Mouse (Mus musculus) right cerebral cortex, adult 18-20 months (tissue): ENCODE measurements around the gene Ermp1.
"Not testable (repeated sequence)": the region's sequence is repeated elsewhere in the genome, so short reads cannot be mapped to it uniquely, and the experiment has no call there.

Source experiments
- DNase-seq: peaks from one replicate; pipeline ENCODE4 v3.0.0; 2022; ENCODE audit warnings: mixed read lengths

Gene Ermp1

DNA sequence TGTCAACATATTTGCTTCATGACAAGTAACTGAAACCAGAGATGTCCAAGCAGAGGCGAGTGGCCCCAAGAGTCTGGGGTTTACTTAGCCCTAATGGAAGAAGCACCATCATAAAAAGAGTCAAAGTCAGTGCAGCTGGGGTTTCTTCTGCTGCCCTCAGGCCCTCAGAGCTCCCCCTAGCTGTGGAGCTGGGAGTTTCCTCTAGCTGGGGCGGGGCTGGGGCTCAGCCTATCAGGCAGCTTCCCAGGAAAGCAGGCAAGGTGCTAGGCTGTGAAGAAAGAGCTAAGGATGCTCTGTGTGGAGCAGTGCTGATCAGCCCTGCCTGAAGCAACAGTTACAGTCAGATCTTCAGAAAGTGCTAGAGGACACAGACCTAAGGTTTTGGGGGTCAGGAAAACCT lies 51.2 kb downstream of the Ermp1 start:
- DNase-seq, result no peak

DNA sequence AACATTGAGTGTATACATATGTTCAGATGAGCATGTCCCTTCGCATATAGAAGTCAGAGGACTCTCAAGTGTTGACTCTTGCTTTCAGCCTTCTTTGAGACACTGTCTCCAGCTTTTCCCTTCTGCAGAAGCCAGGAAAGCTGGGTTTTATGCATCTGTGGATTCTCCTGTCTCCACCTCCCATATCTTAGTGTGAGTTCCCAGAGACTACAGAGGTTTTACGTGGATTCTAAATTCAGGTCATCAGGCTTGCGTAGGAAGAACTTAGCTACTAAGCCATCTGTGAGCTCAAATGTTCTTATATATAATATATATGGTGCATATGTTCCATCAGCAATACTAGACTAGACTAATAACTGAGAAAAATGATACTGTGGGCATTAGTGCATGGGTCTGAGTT lies 51.9 kb downstream of the Ermp1 start:
- DNase-seq, result peak; percentile 28

DNA sequence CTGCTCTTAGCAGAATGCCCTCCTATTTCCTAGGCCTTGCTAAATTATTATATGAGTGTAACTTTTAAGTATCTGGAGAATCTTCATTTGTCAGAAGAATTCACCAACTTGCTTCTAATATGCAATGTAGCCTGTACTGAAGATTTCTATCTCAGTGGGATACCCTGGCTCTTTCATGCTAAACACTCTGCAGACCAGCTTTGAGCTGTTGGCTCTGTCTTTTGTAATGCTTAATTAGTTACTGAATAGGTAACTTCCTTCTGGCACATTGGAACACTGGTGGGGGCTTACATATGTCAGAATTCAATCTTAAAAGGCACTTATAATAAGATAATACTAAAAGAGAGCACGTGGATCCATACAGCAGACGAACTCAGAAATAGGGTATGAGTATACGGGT lies 54.4 kb downstream of the Ermp1 start:
- not testable (repeated sequence) for DNase-seq

DNA sequence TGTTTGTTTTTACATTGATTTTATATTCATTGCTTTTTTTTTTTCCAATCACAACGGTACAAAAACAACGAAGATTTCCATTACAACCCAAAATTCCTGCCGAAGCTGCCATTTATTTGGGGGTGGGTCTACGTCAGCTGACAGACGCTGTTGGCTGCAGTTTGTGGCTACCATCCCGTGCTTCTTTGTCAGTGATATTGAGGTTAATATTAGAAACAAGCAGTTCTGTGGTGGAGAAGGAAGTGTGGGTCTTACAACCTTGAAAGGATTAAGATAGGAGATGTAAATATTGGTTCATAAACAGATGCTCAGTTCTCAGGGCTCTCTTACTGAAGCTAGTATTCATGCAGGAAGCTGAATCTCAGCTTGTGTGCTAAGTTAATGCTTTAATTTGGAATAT lies 64.5 kb downstream of the Ermp1 start:
- no peak for DNase-seq

DNA sequence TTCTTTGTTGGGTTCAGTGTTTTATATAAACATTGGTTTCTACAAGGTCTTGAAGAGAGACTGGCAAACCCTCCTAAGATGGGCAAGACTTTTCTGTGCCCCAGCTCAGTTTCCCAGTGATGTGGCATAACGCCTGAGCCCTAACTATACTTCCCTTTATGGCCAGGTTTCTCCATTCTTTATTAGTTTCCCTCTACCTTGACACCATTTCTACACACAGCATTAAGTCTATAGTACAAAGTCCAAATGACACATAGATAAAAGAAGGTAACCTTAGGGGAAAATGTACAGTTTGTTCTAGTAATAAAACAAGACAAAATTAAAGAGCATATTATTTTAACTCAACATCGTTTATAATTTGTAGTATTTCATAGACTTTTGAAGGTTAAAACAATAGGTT lies 65.8 kb downstream of the Ermp1 start:
- DNase-seq, result no peak

DNA sequence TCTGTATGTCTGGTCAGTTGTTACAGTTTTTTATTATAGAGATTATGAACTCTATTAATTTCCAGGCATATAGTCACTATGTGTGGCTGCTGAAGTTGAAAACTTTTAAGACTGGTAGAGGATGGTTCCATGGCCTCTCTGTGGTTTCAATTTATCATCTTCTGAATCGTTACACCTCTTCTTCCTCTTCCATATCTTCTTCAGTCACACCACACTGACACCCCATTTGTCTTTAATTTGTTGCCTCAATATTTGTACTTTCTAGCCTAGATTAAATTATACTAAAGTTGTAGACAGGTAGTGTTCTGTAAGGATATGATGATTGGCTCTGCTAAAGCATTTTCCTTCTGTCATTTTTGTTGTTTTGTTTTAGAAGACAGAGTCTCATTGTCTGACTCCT lies 81.7 kb downstream of the Ermp1 start:
- DNase-seq, result no peak

DNA sequence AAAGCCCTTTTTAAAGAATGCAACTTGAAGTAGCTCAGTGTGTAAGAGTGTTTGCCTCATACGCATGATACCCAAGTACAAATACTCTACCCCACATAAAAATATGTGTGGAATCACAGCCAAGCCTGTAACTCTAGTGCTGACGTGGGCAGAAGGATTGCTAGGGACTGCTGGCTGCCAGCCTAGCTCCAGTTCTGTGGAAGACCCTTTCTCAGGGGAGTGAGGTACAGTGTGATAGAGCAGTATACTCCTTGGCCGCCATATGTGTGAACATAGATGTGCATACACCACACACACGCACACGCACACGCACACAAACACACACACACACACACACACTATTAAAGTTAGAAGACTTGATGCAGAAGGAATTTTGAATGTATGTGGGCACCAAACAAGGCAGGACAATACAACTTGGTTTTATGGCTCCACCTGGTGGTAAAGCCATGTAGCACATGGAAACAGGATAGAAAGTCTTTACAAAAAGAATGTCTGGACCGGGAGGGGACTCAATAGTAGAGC lies 84.9 kb downstream of the Ermp1 start:
- peak; percentile 54 for DNase-seq

DNA sequence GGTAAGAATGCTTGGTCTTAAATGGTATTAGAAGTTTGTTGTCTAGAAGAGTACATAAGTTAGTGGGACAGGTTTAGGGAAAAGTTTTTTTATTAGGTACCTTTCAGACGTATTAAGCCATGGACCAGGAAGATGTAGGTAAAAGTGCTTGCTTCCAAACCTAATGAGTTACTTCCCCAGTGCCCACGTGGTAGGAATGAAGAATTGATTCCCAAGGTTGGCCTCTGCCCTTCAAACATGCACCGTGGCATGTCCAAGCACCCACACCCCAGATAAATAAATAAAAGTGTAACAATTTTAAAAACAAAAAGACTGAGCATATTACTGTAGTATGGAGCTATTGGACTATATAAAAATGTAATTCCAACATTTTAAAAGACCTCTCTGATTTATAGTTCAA lies 85.6 kb downstream of the Ermp1 start:
- DNase-seq, result no peak

DNA sequence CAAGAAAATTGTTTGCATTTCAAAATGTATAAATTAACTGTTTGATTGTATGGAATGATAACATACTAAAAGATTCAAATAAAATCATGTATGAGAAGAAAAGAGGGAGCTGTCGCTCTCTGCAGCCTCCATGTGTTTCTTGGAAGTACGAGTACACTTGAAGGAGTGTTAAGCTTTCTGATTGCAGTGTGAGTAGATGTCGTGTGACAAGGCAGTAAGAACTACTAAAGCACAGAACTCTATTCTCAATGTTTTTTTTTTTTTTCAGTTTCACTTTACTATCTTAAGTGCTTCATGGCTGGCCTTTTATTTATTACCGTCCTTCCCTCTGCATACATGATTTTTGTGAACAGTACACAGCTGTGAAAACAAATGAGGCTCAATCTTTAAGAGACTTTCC lies 86.0 kb downstream of the Ermp1 start:
- no peak for DNase-seq
